Mouse (Mus musculus): ENCODE measurements around the gene Klhl1.

- TF ChIP-seq CTCF (IDR thresholded peaks at IDR 0.05; ENCODE audit: borderline replicate concordance, control insufficient read depth, extremely low read depth, insufficient read depth, low read length, poor library complexity) (no peak), POLR2A (IDR thresholded peaks at IDR 0.05; ENCODE audit: control insufficient read depth, extremely low read depth, insufficient read depth, low read length, poor library complexity) (no peak)
Observed at GRCm38 (mm10) chr14:96518151-96518953, 550 bp downstream of the Klhl1 start.
